Mouse (Mus musculus) left cerebral cortex, postnatal 25 days (tissue): ENCODE measurements at regions not wholly inside any gene's neighbourhood (a gene's known extent, or its start where the extent isn't known, plus 50 kb on each side); places are given as distances from the start of the nearest gene placed in this dataset.

ENCODE experiments used
- DNase-seq, 2 experiments: peaks; one replicate each; pipeline ENCODE4 v3.0.0; 2022; ENCODE audit warnings: low spot score in 2 of 2, mixed read lengths in 1 of 2
- intact Hi-C: fragments of 180-260 bp; cut with DNase I; formaldehyde crosslinking; loops from one replicate; pipeline ENCODE4 v1.15.1; 2025

GRCm38 (mm10) chr10:17367026-17367425, 356.0 kb upstream of the Cited2 start:
- intact Hi-C loops, result no loop called here
- peak; percentile 27 to 65 for DNase-seq

GRCm38 (mm10) chr10:17367430-17367829, 355.6 kb upstream of the Cited2 start:
- no peak for DNase-seq
- intact Hi-C loops, result no loop called here

GRCm38 (mm10) chr10:17368636-17369035, 354.4 kb upstream of the Cited2 start:
- intact Hi-C loops, result no loop called here
- DNase-seq, result no peak

GRCm38 (mm10) chr10:17372905-17373304, 350.1 kb upstream of the Cited2 start:
- DNase-seq, result no peak
- intact Hi-C loops, result no loop called here

- DNase-seq, result no peak
- intact Hi-C loops, result no loop called here
Measured at GRCm38 (mm10) chr10:17374047-17374446, 349.0 kb upstream of the Cited2 start.

- DNase-seq, result no peak
- intact Hi-C loops, result no loop called here
Measured at GRCm38 (mm10) chr10:17382990-17383389, 340.0 kb upstream of the Cited2 start.

- intact Hi-C loops, result no loop called here
- DNase-seq, result no peak
Measured at GRCm38 (mm10) chr10:17385181-17385580, 337.8 kb upstream of the Cited2 start.

- intact Hi-C loops, result no loop called here
- peak in 1 of 2 experiments; percentile 69 for DNase-seq
Measured at GRCm38 (mm10) chr10:17387296-17387695, 335.7 kb upstream of the Cited2 start.

- peak in 1 of 2 experiments; percentile 11 for DNase-seq
- intact Hi-C loops, result no loop called here
Measured at GRCm38 (mm10) chr10:17395495-17396224, 327.4 kb upstream of the Cited2 start.

GRCm38 (mm10) chr10:17403899-17404298, 319.1 kb upstream of the Cited2 start:
- intact Hi-C loops, result no loop called here

GRCm38 (mm10) chr10:17407854-17408606, 315.0 kb upstream of the Cited2 start:
- no peak for DNase-seq
- intact Hi-C loops, result no loop called here

More at GRCm38 (mm10) chr10:17403899-17404298, 319.1 kb upstream of the Cited2 start:
- DNase-seq, result no peak

- intact Hi-C loops, result no loop called here
- DNase-seq, result no peak
Measured at GRCm38 (mm10) chr10:17408781-17409180, 314.2 kb upstream of the Cited2 start.

GRCm38 (mm10) chr10:17411300-17411987, 311.6 kb upstream of the Cited2 start:
- no peak for DNase-seq
- intact Hi-C loops, result no loop called here

- no peak for DNase-seq
- intact Hi-C loops, result loop anchor here (5.0 kb wide), 1 partner anchor 307 kb away; the partner anchor contains the start of gene Cited2
Measured at GRCm38 (mm10) chr10:17415112-17415511, 307.9 kb upstream of the Cited2 start.

GRCm38 (mm10) chr10:17416121-17416520, 306.9 kb upstream of the Cited2 start:
- no peak for DNase-seq
- intact Hi-C loops, result loop anchor here (5.0 kb wide), 1 partner anchor 306 kb away; the partner anchor contains the start of gene Cited2

GRCm38 (mm10) chr10:17417394-17417793, 305.6 kb upstream of the Cited2 start:
- DNase-seq, result peak in 1 of 2 experiments; percentile 59
- intact Hi-C loops, result loop anchor here (5.0 kb wide), 1 partner anchor 305 kb away; the partner anchor contains the start of gene Cited2

GRCm38 (mm10) chr10:17418227-17418685, 304.8 kb upstream of the Cited2 start:
- intact Hi-C loops, result loop anchor here (5.0 kb wide), 1 partner anchor 304 kb away; the partner anchor contains the start of gene Cited2

GRCm38 (mm10) chr10:17423584-17424278, 299.3 kb upstream of the Cited2 start:
- no peak for DNase-seq
- intact Hi-C loops, result no loop called here

More at GRCm38 (mm10) chr10:17418227-17418685, 304.8 kb upstream of the Cited2 start:
- DNase-seq, result peak; percentile 27 to 72

- intact Hi-C loops, result no loop called here
- peak in 1 of 2 experiments; percentile 11 for DNase-seq
Measured at GRCm38 (mm10) chr10:17426197-17426596, 296.8 kb upstream of the Cited2 start.
